Mouse (Mus musculus): ENCODE measurements around the gene Rbfox2.
"Not testable (repeated sequence)": the region's sequence is repeated elsewhere in the genome, so short reads cannot be mapped to it uniquely, and the experiment has no call there.

The Rbfox2 gene

DNA sequence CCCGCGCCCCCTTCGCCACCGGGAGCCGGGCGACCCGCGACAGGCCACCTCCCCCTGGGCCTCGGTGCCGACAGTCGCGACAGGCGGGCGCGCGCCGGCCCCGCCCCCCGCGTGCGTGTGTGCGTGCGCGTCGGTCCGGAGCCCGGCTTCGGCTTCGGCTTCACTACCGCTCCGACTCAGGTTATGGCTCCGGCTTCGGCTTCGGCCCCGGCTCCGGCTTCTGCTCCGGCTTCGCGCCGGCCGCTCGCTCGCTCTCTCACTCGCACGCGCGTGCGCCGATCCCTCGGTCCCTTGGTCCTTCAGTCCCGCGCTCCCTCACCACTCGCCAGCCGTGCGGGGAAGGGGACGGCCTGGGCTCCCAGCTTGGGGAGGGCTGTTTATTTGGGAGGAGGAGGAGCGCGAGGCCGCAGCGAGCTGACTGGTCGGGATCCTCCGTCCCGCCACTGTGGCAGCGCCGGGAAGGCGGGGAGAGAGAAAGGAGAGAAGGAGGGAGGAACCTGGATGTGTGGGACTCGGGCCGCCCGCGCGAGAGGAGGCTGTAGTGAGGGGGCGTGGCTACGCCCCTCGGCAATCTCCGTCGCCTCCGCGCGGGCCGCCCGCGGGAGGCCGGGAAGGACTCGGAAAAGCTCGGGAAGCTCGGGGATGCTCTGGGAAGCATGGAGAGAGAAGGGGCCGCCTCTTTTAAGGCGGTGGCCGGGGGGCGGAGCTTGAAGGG is at the start of gene Rbfox2:
Gene Rbfox2 (minus strand): TSS at position 458 of the 715 bp plus-strand sequence.
- no peak for DNase-seq (ENCODE audit: extremely low read depth, low read depth, low spot score)

DNA sequence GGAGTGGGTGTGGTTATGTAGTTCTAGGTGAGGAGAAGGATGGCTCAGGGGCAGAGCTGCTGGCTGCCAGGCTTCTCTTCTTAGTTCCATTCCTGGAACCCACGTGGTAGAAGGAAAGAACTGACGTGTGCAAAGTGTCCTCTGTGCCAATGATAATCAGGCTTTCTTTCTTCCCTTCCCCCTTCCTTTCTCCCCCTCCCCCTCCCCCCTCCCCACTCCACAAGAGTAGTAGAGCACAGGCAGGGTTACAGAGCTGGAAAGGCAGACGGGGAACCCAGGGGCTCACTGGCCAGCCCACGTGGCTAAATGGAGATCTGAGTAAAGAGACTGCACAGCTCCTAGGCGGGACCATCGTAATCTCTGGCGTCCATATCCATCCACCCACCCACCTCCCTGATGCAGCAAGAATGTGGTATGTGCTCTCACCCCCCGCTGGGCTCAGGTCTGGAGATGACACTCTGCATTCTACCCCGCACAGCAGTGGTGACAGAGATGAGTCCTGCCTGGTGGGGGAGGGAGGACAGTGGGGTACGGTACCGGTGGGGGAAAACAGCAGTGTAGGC is 49.5 kb upstream of the Rbfox2 start:
- no peak for DNase-seq (ENCODE audit: extremely low read depth, low read depth, low spot score)

DNA sequence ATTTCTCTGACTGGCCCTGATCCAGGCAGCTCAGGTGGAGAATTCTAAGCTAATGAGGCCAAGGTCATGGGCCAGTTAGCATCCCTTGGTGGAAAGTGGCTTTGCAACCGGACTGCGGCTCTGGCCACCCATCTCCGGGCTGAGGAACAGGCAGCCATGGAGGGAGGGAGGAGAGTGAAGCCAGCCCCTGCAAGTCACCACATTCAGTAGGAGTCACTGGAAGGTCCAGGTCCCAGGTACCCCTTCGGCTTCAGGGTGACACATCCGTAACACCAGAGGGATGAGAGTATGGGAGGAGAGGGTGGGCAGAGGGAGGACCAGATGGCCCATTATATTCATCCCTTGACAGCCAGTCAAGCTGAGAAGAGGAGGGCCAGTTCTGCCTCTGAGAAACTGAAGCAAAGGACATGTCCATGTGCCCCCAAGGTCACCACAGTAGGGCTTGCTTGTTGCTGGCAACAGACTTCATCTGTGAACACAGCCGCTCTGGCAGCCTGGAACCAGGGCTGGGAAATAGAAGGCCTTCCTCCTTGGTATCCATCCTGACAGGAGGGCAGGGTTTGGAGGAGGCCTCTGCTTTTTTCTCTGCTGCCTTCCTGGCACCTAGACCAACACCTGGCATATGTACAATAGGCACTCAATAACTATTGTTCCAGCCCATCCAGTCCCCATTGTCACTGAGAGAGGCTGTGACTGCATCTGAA is 48.2 kb upstream of the Rbfox2 start:
- DNase-seq (ENCODE audit: extremely low read depth, low read depth, low spot score), result no peak

DNA sequence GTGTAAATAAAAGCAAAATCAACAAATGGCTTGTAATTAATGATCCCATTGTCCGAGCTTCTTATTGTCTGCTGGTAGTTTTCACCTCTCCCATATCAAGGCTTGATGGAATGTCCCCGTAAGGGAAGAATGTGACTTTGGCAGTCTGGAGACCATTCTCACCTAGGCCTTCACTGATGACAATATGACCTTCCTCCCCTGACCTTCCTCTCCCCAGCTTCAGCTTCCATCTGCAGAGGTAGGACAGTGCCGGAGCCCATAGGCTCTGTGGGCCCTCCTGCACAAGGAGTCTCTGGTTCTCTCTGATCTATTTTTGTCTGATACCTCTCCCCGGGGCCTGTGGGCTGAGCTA is 47.7 kb upstream of the Rbfox2 start:
- no peak for DNase-seq (ENCODE audit: extremely low read depth, low read depth, low spot score)

DNA sequence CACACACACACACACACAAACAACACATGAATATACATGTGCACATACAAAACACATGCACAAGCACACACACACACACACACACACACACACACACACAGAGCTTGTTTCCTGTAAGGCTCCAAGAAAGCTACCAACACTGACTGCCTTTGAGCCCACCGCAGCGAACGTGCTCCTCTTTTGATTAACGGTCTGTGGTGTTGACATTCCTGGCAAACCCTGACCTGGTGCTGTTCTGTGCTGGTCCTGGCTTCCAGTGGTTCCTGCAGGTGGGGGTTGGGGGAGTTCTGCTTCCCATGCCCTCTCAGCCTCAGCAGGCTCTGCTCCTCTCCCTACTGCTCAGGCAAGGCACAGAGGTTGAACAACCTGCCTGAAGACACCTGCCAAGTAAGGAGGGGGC is 47.0 kb upstream of the Rbfox2 start:
- DNase-seq (ENCODE audit: extremely low read depth, low read depth, low spot score), result no peak

DNA sequence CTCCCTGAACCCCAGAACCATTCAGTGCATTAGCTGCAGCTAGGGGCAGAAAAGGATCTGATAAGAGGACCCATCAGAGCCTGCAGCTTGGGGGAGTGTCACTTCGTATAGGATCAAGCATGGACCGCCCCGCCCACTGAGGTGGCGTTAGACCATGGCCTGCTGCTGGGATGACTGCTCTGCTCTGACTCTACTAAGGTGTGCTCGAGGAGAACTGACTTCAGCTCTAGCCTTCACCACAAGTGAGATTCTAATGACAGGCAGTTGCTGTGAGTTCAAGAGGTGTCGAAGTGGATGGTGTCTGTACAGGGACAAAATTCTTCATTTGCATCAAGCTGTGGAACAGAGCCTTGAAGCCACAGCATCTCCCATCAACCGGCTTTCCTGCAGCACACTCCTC is 46.1 kb upstream of the Rbfox2 start:
- DNase-seq (ENCODE audit: extremely low read depth, low read depth, low spot score), result no peak

DNA sequence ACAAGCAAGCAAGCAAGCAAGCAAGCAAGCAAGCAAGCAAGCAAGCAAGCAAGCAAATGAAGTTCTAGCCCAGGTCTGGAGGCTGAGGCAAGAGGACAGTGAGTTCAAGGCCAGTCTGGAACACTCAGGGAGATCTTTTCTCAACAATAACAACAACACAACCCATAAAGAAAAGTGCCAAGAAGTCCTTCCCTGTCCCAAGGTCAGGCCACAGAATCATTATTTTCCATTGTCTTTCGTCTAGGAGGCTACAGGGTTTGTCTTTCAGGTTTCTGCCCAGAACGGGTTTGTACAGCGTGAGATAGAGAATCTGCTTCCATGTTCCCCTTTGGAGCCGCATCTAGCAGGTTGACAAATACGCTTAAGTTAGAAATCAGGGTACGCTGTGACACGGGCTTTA is 43.3 kb upstream of the Rbfox2 start:
- DNase-seq (ENCODE audit: extremely low read depth, low read depth, low spot score), result no peak

DNA sequence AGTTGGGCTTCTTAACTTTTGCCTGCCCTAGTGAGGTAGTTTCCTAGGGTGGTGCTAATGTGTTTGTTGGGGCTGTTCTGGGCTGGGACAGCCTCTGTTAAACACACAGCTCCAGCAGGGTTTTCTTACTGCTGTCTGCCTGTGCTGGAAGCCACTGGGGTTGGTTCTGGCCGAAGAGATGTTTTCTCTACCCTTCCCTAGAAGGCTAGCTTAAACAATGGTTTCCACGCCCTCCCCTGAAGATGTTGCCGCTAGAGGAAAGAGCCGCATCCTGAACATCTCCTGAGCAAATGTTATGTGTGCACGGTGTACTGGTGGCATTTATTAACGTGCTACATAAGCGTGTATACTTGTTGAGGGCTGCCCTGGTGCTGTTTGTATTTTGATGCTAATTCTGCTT is 41.3 kb upstream of the Rbfox2 start:
- no peak for DNase-seq (ENCODE audit: extremely low read depth, low read depth, low spot score)

DNA sequence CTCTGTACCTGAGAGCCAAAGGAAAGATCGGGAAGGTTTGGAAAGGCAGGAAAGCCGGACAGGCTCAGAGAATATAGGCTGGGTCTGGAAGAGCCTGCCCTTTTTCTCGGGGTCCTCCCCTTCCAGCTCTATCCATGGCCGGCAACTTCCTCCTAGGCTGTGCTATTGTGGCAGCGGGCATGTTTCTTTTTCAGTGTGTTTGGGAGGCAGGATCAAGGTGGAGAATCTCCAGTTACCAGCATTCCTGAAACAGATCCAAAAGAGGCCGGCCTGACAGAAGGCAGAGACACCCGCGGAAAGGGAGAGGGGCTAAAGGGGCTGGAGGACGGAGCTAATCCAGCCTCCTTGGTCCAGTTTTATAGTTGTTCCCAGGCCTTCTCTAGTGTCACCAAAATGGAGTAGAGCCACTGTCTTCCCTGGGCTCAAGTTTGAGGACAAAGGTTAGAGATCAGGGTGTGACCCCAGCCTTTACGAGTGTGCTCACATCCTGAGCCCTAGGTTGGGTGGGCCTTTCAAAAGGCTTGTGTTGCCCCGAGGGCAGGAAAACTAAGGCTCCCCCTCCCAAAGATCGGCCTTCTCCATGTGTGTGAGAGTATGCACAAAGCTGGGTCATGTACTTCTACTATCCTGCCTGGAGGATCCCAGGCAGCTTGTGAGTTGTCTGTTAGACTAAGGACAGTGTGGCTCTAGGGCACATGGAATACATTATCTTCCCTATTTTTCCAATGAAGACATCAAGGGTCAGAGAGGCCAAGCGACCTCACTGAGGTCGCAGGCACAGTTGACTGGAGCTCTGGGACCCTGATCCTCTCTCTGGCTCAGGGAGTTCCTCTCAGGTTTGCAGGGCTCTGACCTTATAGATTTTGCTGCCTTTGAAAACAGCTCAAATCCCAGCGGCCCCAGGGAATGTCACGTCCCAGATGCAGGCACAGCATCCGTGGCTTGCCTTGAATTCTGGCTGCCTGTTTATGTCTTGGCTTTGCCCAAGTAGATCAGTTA is 37.6 kb upstream of the Rbfox2 start:
- no peak for DNase-seq (ENCODE audit: extremely low read depth, low read depth, low spot score)

DNA sequence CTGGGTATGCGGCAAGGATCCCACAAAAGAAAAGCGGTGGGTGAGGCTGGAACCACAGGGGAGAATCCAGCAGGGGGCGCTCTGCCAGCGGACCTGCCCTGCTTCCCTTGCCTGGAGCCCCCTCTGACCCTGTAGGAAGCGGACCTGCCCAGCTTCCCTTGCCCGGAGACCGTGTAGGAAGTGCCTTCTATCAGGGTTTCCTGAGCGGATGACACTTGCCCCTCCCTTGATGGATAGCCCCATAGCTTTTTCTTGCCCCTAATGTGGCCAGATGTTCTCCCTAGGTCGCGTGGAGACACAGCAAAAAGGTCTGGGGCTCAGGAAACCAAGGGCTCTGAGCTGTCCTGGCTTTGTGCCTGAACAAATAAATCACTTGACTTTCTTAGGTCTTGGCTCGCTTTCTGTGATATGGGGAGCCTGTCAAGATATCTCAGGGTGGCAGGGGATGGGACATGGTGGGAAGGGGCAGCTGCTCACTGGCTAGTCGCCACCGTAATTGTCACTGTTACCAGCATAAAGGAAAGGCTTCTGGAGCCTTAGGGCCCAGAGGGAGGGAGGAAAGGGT is 36.8 kb upstream of the Rbfox2 start:
- DNase-seq (ENCODE audit: extremely low read depth, low read depth, low spot score), result no peak

DNA sequence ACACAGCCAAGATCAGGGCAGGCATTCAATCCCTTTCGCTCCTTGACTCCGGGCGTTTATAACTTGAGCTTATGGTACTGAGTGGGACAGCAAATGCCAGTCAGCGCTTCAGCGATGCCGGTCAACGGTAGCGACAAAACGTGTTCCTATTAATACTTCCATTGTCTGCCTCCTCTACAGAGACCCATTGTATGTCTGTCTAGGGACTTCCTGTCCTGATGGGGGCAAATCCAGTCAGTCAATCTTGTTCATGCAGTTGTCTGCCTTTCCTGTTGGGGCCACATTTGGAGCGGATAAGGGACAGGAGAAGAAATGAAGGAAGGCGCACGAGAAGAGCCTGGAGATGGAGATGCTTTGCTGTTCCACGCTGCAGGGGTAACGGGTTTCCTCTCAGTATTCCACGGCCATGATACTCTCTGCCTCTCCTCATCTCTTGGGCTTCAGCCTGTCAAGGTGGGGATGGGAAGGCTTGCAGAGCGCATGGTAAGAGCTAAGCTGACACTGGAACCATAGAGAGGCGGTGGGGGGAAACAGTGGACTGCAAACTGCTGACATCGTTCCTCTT is 36.2 kb upstream of the Rbfox2 start:
- DNase-seq (ENCODE audit: extremely low read depth, low read depth, low spot score), result no peak

DNA sequence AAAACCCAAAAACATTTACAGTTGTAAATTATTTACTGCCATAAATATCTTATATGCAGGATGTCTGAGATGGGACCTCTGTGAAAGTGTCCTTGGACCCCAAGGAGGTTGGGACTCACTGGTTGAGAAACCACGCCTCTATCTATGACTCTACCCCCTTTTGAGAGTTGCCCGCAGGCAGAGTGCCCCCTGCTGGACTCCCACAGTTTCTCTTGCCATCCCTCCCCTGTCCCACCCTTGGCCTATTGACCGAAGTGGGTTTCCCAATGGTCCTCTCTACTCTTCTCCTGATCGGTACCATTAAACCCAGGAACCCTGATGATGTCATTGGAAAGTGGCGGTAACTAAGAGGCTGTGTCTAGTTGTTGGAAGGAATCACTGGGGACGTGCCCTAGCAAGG is 35.2 kb upstream of the Rbfox2 start:
- no peak for DNase-seq (ENCODE audit: extremely low read depth, low read depth, low spot score)

DNA sequence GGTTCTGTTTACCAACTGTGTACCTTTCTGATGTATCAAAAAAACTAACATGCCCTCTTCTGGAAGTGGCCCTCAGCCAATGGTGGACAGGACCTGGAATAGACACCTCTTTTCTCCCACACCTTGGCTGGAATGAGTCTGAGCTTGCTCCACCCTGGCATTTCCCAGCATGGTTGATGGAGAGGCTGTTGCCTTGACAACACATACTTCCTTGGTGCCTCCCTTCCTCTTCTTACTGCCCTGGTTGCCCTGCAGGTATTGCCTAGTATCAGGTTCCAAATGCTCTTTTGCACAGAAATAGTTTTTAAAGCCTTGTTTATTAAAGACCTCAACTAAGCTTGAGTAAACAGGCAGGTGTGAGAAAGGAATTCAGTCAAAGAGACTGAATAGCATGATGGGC is 33.8 kb upstream of the Rbfox2 start:
- DNase-seq (ENCODE audit: extremely low read depth, low read depth, low spot score), result no peak

DNA sequence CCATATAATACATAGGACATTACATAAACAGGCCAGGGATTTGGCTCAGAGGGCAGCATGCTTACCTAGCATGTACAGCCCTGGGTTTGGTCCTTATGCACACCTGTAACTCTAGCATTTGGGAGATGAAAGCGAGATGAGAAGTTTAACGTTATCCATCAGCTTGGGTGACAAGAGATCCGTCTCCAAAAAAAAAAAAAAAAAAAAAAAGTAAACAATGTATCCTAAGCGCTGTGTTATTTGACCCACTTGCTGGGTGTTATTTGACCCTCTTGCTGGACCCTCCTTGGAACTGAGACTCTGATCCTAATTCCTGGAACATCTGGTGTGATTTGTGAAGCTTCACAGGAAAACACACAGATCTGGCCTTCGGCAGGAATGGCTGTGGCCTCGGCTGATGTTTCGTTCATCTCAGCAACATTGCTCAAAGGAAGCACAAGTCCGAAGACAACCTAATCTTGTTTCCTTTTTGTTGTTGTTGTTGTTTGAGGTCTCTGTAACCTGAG is 32.2 kb upstream of the Rbfox2 start:
- DNase-seq (ENCODE audit: extremely low read depth, low read depth, low spot score), result no peak

DNA sequence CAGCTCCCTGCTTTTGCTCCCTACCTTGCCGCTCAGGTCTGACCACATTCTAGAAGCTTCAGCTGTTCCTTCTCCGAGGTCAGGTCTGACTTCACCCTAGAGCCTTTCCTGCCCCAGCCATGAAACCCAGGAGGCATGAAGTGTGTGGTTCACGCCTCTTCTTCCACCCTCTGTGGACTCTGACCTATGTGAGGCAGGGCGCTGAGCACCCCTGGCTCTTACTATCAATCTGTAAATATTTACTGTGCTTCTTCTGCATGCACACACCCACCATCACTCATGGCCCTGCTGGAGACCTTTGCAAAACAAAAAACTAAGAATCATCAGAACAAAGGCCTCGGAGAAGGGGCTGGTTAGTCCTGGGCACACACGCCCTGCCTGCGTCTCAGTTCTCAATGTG is 31.6 kb upstream of the Rbfox2 start:
- DNase-seq (ENCODE audit: extremely low read depth, low read depth, low spot score), result no peak

DNA sequence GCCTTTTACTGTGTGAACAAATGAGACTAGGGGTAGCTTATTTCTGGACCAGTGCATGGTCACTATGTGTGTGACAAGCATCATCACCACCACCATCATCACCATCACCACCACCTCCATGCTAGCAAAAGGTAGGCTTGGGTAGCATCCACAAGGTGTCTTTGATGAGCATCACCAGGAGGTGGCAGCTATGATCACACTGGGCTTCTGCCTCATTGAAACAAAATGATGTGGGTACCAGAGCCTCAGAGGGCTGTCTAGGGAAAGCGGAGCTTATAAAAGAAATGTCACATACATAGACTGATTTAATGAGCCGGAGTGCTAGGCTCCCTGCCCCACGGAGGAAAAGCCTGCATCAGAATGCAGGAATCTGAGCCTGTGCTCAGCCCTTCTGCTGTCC is 31.1 kb upstream of the Rbfox2 start:
- DNase-seq (ENCODE audit: extremely low read depth, low read depth, low spot score), result no peak

DNA sequence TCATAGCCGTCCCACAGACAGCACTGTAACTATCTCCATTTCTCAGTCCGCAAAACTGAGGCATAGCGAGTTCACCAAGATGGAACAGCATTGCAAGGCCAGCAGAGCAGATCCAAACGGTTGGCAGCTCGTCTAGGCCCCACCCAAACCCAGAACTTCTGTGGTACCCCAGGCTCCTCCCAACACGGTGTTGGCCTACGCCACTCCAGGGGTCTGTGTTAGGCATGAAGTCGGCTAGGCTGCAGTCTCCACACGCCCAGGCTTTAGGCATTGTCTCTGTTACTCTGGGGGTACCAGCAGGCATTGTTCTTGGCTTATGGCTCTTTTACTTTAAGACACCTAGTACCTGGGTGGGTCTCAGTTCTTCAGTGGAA is 30.2 kb upstream of the Rbfox2 start:
- no peak for DNase-seq (ENCODE audit: extremely low read depth, low read depth, low spot score)

DNA sequence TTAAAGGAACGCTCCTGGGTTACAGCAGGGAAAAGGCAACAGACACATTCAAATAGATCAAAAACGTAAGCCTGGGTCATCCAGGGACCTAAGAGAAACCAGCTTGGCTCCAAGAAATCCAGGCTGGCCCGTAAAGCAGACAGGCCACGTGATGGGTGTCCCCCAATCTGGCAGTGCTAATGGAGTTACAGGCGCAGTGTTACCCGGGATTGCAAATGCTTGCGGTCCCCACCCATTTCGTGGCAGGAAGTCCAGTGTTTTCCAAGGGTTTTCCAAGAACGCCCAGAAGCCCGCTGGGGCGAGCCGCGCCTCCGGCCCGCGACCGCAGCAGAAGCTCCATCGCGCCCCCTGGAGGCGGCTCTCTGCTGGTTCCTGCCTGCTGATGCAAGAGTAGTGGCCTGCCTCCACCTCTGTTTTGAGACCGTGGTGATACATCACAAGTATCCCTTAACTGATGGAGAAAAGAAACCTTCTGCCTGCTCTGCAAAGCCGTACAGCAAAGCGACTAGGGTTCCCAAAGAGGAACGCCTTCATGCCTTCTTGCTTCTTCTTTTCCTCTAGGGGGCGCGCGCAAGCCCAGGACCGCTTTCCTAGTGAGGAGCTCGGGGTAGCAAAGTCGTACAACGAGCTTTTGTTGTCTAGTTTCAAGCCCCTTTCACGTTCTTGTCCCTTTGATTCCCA is 29.6 kb upstream of the Rbfox2 start:
- no peak for DNase-seq (ENCODE audit: extremely low read depth, low read depth, low spot score)

DNA sequence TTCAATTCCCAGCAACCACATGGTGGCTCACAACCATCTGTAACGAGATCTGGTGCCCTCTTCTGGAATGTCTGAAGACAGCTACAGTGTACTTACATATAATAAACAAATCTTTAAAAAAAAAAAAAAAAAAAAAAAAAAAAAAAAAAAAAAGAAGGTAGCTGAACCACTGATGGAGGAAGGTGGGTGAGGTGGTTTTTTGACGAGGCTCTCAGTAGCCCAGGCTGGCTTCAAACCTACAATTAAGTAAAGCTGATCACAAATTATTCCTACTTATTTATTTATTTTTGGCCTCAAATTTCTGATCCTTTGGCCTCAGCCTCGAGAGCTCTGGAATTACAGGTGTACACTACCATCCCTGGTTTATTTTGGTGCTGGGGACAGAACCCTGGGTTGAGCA is 28.4 kb upstream of the Rbfox2 start:
- not testable (repeated sequence) for DNase-seq (ENCODE audit: extremely low read depth, low read depth, low spot score)

All from fat pad, adult 2 months (tissue).